Mouse (Mus musculus) adrenal gland, postnatal 10 days (tissue): ENCODE data around the gene Mcm9. TPM values are rescaled to one million over a fixed set of nuclear protein-coding genes. Genes with fewer than 3 reads are reported as not detected.

Experiments used
- DNase-seq: peaks from one replicate; pipeline ENCODE4 v3.0.0; 2021; ENCODE audit warnings: mixed read lengths
- total RNA-seq, 2 experiments: library from RNA; stranded (reverse); gene quantifications; 2 replicates each; pipeline ENCODE4 v1.2.3; 2021

Mcm9 gene
- total RNA-seq, 2 experiments from 2014 or later = 8.9 to 14.3 TPM

DNA sequence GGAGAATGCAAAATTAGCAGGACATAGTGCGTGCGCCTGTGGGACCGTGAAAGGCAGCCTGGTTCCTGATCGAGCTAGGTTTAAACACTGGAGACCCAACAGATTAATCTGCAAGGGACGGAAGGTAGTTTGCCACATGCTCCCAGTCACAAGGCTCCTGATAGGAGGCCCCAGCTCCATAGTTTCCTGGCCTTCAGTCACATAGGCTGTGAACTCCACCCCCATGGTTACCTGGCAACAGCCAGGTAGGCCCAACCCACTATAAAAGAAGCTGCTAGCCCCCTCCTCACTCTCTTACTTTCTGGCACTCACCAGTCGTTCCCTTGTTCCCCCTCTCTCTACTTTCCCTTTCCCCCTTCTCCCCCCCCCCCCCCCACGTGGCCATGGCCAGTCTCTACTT is 50.1 kb downstream of the Mcm9 start:
- DNase-seq = peak; percentile 12

DNA sequence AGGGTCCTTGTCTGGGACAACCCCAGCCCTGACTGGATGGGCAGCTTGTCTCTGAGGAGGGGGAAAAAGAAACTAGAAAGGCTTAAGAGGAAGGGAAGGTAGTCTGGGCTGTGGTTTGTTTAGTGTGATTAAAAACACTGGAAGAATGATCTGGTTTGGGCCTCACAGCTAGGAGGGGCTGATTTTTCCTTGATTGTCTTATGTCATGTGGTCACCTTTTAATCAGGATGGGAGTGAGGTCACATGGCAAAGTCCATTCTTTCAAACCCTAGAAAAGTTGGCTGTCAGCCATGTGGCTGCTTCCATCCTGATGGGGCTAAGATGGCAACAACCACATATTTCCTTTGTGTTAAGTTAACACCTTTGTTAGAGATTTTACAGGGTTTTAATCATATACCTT is 61.7 kb downstream of the Mcm9 start:
- no peak for DNase-seq

DNA sequence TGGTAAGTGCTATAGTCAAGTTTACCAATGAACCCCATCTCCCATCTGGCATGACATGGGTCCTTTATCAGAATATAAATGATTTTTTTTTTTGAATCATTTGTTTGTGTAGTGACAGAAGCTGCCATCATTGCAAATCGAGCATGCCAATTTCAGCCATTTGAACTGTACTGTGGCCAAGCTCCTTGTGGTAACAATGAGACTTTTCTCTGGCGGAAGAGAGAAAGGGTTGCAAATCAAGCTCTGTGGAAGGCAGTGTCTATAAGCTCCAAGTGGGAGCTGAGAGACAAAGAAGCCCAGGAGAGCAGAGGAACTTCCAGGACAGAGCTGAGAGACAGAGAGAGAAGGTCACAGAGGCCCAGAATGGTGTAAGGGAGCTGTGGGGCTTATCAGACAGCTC is 64.7 kb downstream of the Mcm9 start:
- no peak for DNase-seq

DNA sequence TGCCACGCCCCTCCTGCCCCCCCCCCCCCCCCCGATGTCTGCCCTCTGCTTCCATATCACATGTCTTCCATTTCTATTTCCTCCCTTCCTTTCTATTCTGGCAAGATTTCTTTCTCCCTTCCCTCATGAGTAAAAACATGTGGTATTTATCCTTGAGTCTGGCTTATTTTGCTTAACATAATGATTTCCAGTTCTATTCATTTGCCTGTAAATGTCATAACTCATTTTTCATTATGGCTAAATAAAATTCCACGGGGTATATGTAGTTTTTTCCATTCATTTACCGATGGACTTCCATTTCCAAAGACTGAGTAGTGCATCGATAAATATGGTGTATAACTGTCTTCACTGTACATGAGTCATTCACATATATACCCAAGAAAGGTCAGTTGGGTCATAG is 68.2 kb downstream of the Mcm9 start:
- no peak for DNase-seq

DNA sequence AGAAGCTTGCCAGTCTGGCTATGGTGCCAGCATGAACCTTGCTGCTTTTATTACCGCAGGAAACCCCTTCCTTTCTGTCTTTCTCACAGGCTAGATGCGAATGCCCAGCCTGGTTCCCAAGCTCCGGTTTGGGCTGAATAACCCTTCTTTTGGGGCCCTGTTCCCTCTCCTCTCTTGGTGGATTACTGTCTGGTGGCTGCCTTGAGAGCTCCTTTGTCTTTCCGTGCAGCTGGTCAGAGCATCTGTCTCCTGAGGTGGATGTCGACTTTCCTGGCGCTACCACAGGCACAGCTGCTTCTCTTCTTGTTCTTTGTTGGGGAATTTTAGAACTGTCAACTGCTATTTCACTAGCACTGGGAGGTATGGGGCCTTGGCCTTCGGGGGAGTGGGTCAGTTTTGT is 92.6 kb downstream of the Mcm9 start:
- DNase-seq = no peak

DNA sequence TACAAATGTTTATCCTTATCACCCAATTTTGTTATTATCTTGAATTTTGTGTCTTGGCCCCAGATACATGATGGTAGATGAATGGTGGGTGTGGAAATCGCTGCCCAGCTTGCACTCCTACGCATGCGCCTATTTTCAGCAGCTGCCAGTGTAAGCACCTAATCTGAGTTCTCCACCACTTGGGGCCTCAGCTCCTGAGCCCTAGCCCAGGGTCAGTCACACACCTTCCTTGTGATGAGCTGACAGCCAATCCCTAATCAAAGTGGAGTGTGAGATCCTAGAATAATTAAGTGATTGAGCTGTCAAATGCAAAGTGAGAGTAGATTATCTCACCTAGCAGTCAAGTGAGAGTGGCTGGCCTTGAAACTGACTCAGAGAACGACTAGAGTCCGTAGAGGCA is 97.9 kb downstream of the Mcm9 start:
- no peak for DNase-seq

DNA sequence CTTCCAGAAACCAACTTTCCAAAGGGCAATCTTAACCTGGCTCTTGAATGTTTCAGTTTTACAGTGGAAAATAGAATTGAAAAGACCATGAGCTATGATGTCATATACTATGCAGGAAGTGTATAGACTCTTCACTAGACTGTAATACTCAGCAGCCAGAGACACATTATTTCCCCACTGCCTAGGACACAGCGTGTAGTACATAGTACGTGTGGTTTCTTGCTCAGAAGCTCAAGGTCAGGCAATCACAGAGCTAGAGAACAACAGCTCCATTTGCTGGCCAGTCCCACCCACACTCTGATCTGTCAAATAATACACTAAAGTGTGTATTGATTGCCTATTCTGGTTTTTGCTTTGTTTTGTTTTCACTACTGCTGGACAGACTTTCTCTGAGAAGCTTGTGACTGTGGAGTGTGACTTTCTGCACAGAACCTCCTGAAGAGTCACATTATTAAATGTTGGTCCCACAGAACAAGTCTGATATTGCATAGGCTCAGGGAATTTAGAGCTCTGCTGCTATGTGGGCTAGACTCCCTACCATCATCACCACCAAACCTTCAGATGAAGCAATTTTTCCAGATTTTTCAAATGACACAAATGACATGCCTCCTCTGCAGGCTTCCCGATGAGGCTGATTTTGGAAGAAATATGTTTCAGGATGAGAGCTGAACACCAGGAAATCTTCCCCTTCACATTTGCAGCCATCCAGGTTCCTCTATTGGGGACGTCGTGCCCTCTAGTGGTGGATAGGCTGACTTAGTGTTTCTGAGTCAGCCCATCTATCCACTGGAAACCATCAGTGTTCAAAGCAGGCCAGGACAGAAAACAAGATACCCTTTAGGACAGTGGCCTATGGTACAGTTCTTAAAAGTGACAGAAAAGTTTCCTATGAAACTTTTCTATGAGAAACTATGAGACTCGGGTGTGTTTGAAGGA is 102.1 kb downstream of the Mcm9 start:
- DNase-seq = peak; percentile 71

DNA sequence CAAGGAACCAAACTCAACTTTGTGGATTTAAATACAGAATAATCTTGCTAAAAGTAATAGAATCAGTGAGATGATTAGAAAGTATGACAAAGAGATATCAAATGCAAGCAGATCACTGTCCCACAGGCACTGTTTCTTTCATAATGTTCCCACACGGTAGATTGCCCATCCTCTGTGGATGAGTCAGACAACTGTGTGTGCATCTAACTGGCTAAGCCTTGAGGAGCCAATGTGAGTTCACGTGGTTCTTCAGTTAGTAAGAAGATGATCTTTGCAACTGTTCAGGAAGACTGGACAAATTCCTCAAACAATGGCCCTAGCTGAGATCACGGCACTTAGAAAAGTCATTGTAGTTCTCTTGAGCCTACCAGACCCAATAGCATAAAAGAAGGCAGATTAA is 102.9 kb downstream of the Mcm9 start:
- no peak for DNase-seq

DNA sequence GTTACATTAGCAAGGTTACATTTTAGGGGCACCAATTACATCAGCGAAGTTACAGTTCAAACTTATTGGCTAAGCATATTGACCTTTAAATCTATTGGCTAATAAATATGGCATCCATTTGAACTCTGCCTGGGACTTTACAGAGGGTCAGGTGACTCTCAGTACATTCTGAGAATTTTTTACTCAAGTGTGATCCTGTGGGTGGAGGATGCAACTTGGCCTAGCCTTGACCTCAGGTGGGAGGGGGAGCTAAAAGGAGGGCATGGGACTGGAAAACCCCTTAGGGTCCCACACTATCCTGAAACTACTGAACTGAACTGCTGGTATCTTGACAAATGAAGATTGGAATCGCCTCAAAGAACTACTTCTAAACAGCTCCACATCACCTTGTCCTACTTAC is 103.9 kb downstream of the Mcm9 start:
- DNase-seq = no peak

DNA sequence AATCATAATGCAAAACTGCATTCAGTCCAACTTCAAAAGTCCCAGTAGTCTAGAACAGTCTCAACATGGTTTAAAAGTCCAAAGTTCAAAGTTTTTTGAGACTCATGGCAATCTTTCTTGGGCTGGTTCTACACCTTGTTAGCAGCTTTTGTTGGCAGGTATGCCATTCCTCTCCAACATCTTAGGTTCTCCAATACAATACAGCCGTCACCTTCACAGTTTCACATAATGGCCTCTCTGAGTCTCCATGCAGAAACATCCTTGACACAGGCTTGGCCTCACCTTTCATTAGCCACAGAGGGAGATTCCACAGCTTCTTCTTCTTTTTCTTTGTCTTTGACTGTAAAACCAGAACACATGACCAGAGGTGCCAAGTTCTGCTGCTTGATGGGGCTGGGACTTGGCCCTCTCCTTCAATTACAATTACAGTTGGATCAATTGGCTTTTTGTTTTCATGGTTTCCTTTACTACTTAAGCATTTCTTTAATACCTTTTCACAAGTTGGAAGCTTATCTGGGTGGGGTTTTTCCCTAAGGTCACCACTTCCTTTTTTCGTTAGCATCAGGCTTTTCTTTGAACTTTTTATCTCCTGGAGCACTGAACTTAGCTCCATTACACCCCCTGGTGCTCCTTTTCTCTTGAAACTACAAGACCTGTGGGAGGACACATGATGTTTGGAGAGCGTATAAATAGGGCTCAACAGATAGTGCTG is 104.8 kb downstream of the Mcm9 start:
- no peak for DNase-seq

DNA sequence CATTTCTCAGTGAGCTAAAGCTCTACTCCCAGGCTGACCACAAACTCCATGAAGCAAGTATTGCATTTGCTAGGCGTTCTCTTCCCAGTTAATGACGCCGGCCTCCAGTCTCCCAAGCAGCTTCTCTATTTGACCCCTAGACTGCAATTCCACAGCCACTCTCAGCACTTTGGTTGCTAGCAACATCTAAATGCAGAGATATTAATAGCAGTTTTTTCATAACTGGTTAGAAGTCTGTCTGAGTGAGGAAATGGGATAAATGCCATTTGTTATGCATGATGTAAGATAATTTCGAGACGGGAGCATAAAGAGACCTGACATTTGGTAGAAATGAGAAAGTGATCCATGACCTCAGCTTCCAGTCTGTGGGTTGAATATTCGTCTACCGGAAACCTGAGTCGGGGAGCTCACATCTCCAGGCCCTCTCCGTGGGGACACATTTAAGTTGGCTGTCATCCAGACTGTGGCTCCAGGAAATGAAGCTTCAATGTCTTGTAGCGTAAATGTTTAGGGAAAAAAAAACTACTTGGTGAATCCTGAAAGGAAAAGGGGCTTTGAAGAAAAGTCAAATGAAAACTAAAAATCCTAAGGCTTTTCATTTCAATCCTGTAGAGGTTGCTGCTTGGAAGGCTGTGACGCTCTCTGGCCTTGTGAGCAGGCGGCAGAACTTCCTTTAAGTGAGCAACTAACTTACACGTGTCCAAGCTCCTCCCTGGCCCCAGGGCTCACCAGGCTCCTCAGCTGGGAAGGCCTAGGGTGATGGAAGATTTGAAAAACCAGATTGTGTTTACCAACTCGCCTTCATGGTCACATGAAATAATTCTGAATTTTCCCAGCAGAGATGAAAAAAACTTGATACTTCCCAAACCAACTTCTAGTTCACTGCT is 110.9 kb downstream of the Mcm9 start:
- DNase-seq = peak; percentile 31

DNA sequence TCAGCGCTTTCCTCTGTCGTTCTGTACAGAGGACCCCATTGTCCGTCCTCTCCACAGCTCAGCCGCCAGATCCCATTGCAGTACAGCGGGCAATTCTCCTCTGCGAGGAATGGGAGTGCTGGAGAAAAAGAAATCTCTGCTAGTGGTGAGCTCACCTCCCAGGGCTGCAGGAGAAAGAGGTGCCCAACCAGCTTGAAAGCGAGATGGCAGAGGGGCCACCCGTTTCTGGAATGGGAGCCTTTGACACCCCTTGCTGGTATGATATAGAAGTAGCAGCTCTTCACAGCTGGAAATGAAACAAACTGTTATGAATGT is 111.7 kb downstream of the Mcm9 start:
- DNase-seq = no peak

DNA sequence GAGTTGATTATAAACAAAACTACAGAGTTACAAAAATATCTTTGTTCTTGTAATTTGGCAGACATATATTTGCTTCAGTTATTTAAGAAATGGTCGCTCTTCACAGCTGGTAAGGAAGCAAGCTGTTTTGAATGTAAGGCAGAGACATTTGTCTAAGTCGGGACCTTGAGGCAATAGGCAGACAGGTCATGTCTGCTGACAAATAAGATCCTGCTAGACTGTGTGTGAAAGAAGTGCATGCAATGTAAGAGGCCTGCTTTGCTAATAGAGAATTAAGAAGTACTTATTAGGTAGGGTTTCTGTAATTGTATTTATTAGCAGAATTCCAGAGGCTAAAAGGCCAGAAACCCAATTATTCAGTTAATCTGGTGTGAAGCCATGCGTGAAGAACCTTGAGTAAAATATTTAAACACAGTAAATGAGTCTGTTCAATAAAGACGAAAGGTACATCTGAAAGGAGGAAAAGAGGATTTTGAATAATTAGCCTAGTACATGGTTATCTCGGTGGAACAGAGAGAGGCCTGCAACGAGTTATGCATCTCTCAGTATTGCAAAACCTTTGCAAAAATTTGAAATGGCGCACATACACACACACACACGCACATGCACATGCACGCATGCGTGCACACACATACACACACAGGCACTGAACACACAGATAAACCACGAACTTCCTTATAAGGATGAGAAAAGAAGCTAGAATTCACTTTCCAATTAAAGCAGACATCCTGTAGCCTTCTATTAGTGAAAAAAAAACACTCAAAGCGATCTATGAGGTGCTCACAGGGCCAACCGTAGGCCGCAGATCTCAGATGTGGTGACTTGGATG is 112.3 kb downstream of the Mcm9 start:
- DNase-seq = no peak

DNA sequence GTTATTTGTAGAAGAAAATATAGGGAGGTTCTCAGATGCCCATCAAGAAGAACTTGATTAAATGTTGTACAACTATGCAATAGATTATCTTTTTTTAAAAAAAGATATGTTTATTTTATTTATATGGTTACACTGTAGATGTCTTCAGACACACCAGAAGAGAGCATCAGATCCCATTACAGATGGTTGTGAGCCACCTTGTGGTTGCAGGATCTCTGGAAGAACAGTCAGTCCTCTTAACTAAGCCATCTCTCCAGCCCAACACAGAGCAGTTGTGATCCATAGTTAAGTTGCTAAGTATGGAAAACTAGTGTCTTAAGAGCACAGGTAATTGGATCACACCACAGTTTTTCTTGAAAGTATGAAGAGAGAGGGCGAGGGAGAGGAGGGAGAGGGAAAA is 117.7 kb downstream of the Mcm9 start:
- no peak for DNase-seq

DNA sequence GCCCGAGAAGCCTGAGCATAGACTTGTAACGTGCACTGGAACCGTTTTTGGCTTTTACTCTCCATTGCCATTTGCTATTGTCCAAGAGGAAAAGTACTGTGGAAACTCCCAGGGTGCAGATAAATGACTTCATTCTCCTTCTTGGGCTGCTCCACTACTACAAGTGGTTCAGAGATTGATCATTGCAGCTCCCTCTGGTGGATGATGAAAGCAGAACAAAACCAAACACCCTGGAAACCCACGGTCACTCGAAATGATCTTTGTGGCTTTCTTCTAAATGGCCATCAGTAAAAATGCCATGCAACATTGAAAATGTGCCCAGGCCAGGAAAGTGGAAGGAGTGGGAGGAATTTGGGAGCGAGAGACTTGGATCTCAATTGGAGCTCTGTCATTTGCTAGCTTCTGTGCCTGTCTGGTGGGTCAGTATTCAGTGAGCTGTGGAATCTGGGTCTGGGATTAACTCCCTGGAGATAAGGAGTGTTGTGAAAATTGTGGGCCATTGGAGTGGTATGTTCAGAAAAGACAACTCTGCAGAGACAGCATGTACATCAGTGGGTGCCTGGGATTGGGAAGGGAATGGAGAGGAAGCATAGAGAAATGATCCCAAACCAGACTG is 121.0 kb downstream of the Mcm9 start:
- peak; percentile 63 for DNase-seq

DNA sequence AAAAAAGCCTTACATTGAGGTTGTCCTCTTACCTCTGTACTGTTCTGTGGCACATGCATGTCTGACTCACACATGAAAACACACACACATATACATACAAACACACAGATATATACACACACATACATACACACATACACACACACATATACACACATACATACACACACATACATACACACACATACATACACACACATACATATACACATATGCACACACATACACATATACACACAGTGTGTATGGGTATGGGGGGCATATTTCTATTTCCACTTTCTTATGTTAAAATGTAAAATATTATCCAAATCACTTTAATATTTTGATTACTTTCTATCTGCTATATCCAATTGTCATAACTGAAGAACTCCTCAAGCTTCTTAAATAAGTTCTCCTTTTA is 121.6 kb downstream of the Mcm9 start:
- DNase-seq = no peak

DNA sequence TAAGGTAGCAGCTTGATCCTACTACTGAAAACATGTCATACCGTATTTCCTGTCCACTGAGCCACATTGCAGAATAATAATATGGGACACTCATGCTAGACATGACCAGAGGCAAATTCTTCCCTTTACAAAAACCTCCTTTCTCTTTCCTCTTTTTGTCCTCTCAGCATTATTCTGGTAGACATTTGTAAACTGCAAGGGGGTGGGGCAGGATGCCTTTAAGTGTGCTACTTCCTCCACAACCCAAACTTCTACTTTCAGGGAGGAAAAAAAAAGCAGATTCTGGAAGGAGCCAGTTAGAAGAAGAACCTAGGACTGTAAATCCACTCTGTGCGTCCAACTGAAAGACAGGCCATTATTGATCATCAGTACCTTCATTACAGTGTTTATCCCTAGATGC is 124.7 kb downstream of the Mcm9 start:
- no peak for DNase-seq

DNA sequence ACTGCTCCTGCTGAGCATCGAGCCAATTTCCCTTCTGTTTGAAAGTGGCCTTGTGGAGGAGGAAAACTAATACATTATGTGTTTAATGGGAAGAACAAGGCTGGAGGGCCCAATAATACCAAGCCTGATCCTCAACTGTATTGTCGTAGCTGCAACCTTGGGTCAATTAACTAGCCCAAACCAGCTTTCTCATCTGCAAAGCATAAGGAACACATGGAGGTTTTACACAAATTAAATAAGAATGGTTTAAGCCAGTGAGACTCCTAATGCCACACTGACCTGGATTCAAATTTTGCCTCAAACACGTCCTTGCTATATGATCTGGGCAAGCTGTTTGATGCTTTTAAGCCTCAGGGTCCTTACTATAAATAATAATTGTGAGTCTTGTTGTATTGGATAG is 125.2 kb downstream of the Mcm9 start:
- no peak for DNase-seq

DNA sequence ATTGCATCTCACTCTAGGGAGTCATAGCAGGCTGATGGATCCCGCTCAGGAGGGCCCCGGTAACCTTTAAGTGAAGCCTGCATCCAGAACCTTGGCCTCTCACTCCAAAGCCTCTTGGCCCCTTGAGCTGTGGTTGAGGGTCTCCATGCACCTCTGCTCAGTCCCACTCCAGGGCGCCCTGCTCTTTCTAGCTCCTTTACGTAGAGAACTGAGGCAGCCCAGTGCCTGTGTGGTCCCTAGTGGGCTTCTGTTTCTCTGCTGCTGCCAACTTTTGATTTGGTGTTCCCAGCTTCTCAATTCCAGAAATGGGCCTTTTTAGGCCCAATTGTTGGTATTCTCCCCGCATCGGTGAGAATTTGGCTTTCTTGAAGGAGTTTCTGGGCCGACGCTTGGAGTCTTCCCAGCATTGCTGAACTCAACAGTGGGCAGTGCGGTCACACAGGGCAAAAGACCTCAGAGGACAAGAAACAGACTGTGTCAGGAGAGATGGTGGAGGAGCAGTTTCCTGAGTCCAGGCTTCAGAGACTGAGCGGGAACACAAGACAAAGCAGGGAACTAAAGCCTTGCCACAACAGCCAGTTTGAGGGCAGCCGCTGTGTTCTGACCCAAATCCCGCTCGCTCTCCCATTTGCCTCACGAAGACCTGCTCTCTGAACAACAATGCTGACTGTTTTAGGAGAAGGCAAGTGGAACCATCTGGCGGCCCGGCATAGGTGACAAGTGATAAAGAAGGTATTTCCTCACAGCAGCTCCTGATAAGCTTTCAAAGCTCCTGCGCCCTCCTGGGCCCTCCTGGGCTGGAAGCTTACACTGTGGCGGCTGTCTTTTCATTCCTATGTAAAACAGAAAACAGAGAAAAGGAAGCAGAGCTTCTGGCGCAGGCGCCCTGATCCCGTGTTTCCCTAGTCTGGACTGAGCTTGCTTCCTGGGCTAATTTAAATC is 127.1 kb downstream of the Mcm9 start:
- no peak for DNase-seq

DNA sequence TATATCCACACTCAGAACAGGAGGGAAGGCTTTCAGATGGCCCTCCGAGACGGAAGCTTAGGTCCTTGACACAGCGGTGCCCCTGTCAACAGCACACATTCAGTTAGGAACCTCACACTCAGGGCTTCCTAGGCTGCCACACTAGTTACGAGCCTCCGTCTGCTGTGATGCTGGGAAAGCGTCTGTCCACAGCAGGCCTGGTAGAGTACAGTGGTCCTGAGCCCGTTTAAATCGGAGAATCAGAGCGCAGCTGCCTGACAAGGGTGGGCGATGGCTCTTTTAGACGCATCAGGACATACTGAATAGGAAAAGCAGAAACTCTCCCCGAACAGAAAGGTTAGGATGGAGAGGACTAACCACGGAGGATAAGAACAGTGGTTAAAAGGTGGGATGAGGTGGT is 127.8 kb downstream of the Mcm9 start:
- DNase-seq = no peak
